Mouse (Mus musculus): ENCODE data around the gene Zbed3. TPM values are rescaled to one million over a fixed set of nuclear protein-coding genes. Genes with fewer than 3 reads are reported as not detected.
A peak's percentile ranks its signal among the peaks of the same experiment; 100 is the strongest.
"Not testable (repeated sequence)": the region's sequence is repeated elsewhere in the genome, so short reads cannot be mapped to it uniquely, and the experiment has no call there.

The Zbed3 gene
- polyA plus RNA-seq, 1 experiment from 2014 or later: 48.6 TPM

- Histone ChIP-seq H3K36me3 (peaks cover 34% of the 10 kb centered on the region), H3K27me3 (no peaks in the 10 kb centered on the region), H3K4me3 (no peak overlapping the region), H3K9me3 (replicated peaks) (no peaks in the 10 kb centered on the region), H3K4me1 (replicated peaks) (peaks cover 6% of the 10 kb centered on the region; the same call in 1 of the 2 replicates), H3K27ac (no peak overlapping the region), H3K4me2 (no peak overlapping the region), H3K9ac (no peak overlapping the region)
- ATAC-seq (replicated peaks; ENCODE audit: insufficient number of reproducible peaks, insufficient read depth, low FRiP score, low read depth): no peak
- 79% methylated on average over 40 of the region's 40 CpGs for WGBS
These were observed 12.8 kb downstream of the Zbed3 start for GRCm38 (mm10) chr13:95336122-95336677.

- 88% methylated on average over 8 of the region's 8 CpGs for WGBS
- Histone ChIP-seq H3K9me3 (replicated peaks) (no peaks in the 10 kb centered on the region), H3K4me1 (replicated peaks) (no peaks in the 10 kb centered on the region), H3K27me3 (no peaks in the 10 kb centered on the region), H3K9ac (no peak overlapping the region), H3K36me3 (peaks cover 14% of the 10 kb centered on the region), H3K4me2 (no peak overlapping the region), H3K27ac (no peak overlapping the region), H3K4me3 (no peak overlapping the region)
- no peak for ATAC-seq (replicated peaks; ENCODE audit: insufficient number of reproducible peaks, insufficient read depth, low FRiP score, low read depth)
These were observed 20.1 kb downstream of the Zbed3 start for GRCm38 (mm10) chr13:95343470-95343869.

- Histone ChIP-seq H3K4me2 (no peak overlapping the region), H3K9me3 (replicated peaks) (no peaks in the 10 kb centered on the region), H3K27ac (no peak overlapping the region), H3K9ac (no peak overlapping the region), H3K4me3 (no peak overlapping the region), H3K36me3 (peaks cover 8% of the 10 kb centered on the region), H3K27me3 (no peaks in the 10 kb centered on the region), H3K4me1 (replicated peaks) (no peaks in the 10 kb centered on the region)
- WGBS: 75% methylated on average over 6 of the region's 6 CpGs
- no peak for ATAC-seq (replicated peaks; ENCODE audit: insufficient number of reproducible peaks, insufficient read depth, low FRiP score, low read depth)
These were observed 22.5 kb downstream of the Zbed3 start for GRCm38 (mm10) chr13:95345869-95346268.

- peaks cover 21% of the 10 kb centered on the region for H3K36me3 ChIP-seq
- ATAC-seq (replicated peaks; ENCODE audit: insufficient number of reproducible peaks, insufficient read depth, low FRiP score, low read depth): no peak
- H3K4me2 ChIP-seq: no peak overlapping the region
- H3K9me3 ChIP-seq (replicated peaks): no peaks in the 10 kb centered on the region
- no peak overlapping the region for H3K4me3 ChIP-seq
- no peaks in the 10 kb centered on the region for H3K4me1 ChIP-seq (replicated peaks)
- WGBS: 30% methylated on average over 8 of the region's 8 CpGs
- no peak overlapping the region for H3K27ac ChIP-seq
- no peak overlapping the region for H3K9ac ChIP-seq
- H3K27me3 ChIP-seq: no peaks in the 10 kb centered on the region
These were observed 23.7 kb downstream of the Zbed3 start for GRCm38 (mm10) chr13:95347018-95347696.

- no peak for ATAC-seq (replicated peaks; ENCODE audit: insufficient number of reproducible peaks, insufficient read depth, low FRiP score, low read depth)
- no peak overlapping the region for H3K4me3 ChIP-seq
- H3K27me3 ChIP-seq: no peaks in the 10 kb centered on the region
These were observed 25.1 kb downstream of the Zbed3 start for GRCm38 (mm10) chr13:95348476-95348875.

GRCm38 (mm10) chr13:95358223-95358622 is 34.8 kb downstream of the Zbed3 start:
- H3K4me2 ChIP-seq: no peak overlapping the region
- no peaks in the 10 kb centered on the region for H3K4me1 ChIP-seq (replicated peaks)
- no peaks in the 10 kb centered on the region for H3K9me3 ChIP-seq (replicated peaks)
- peaks cover 86% of the 10 kb centered on the region for H3K36me3 ChIP-seq
- H3K27ac ChIP-seq: no peak overlapping the region
- no peaks in the 10 kb centered on the region for H3K27me3 ChIP-seq
- ATAC-seq (replicated peaks; ENCODE audit: insufficient number of reproducible peaks, insufficient read depth, low FRiP score, low read depth): no peak
- 77% methylated on average over 2 of the region's 2 CpGs for WGBS
- H3K9ac ChIP-seq: no peak overlapping the region
- H3K4me3 ChIP-seq: no peak overlapping the region

More at GRCm38 (mm10) chr13:95348476-95348875, 25.1 kb downstream of the Zbed3 start:
- Histone ChIP-seq H3K9me3 (replicated peaks) (no peaks in the 10 kb centered on the region), H3K27ac (no peak overlapping the region), H3K36me3 (peaks cover 32% of the 10 kb centered on the region), H3K9ac (no peak overlapping the region), H3K4me2 (no peak overlapping the region), H3K4me1 (replicated peaks) (no peaks in the 10 kb centered on the region)
- WGBS: 92% methylated on average over 3 of the region's 3 CpGs

- no peaks in the 10 kb centered on the region for H3K27me3 ChIP-seq
- H3K27ac ChIP-seq: no peak overlapping the region
- 66% methylated on average over 4 of the region's 4 CpGs for WGBS
- no peaks in the 10 kb centered on the region for H3K9me3 ChIP-seq (replicated peaks)
- ATAC-seq (replicated peaks; ENCODE audit: insufficient number of reproducible peaks, insufficient read depth, low FRiP score, low read depth): no peak
- no peak overlapping the region for H3K4me3 ChIP-seq
- H3K4me2 ChIP-seq: no peak overlapping the region
- H3K9ac ChIP-seq: no peak overlapping the region
- H3K36me3 ChIP-seq: peaks cover 61% of the 10 kb centered on the region
- peaks cover 6% of the 10 kb centered on the region; the same call in 1 of the 2 replicates for H3K4me1 ChIP-seq (replicated peaks)
These were observed 40.0 kb downstream of the Zbed3 start for GRCm38 (mm10) chr13:95363440-95363839.

- Histone ChIP-seq H3K4me3 (no peak overlapping the region), H3K9me3 (replicated peaks) (no peaks in the 10 kb centered on the region), H3K9ac (no peak overlapping the region), H3K36me3 (peaks cover 66% of the 10 kb centered on the region), H3K27ac (peak overlapping the region; percentile 57), H3K27me3 (no peaks in the 10 kb centered on the region), H3K4me2 (peak overlapping the region; percentile 34; the same call in 1 of the 2 replicates), H3K4me1 (replicated peaks) (peaks cover 6% of the 10 kb centered on the region; the same call in 1 of the 2 replicates)
- WGBS: 58% methylated on average over 8 of the region's 8 CpGs
- no peak for ATAC-seq (replicated peaks; ENCODE audit: insufficient number of reproducible peaks, insufficient read depth, low FRiP score, low read depth)
These were observed 42.9 kb downstream of the Zbed3 start for GRCm38 (mm10) chr13:95366356-95366755.

- H3K4me2 ChIP-seq: peak within 1 kb of the TSS; percentile 81
- peak within 1 kb of the TSS; percentile 93 for H3K9ac ChIP-seq
- no peaks in the 10 kb centered on the region for H3K9me3 ChIP-seq (replicated peaks)
- peak within 1 kb of the TSS; percentile 82 for H3K4me3 ChIP-seq
- under 1% methylated on average over 86 of the region's 86 CpGs for WGBS
- peak within 1 kb of the TSS; percentile 82 for H3K27ac ChIP-seq
- ATAC-seq (replicated peaks; ENCODE audit: insufficient number of reproducible peaks, insufficient read depth, low FRiP score, low read depth): peak; percentile 96
- peaks cover 12% of the 10 kb centered on the region for H3K36me3 ChIP-seq
- H3K4me1 ChIP-seq (replicated peaks): peaks cover 24% of the 10 kb centered on the region
- no peaks in the 10 kb centered on the region for H3K27me3 ChIP-seq
These were observed 51.5 kb downstream of the Zbed3 start, which contains the start of gene Aggf1 for GRCm38 (mm10) chr13:95374701-95375553. Gene Aggf1, minus strand, starts transcription at chr13:95375352.

GRCm38 (mm10) chr13:95375554-95375914 is 52.1 kb downstream of the Zbed3 start:
- H3K27ac ChIP-seq: peak overlapping the region; percentile 82
- no peaks in the 10 kb centered on the region for H3K9me3 ChIP-seq (replicated peaks)
- ATAC-seq (replicated peaks; ENCODE audit: insufficient number of reproducible peaks, insufficient read depth, low FRiP score, low read depth): 0 out of 2 replicates have a peak, but pooled peaks have one; percentile 6
- H3K36me3 ChIP-seq: peaks cover 6% of the 10 kb centered on the region
- H3K9ac ChIP-seq: peak overlapping the region; percentile 93
- H3K4me1 ChIP-seq (replicated peaks): peaks cover 24% of the 10 kb centered on the region
- peak overlapping the region; percentile 81 for H3K4me2 ChIP-seq
- 21% methylated on average over 6 of the region's 6 CpGs for WGBS
- H3K4me3 ChIP-seq: peak overlapping the region; percentile 82
- H3K27me3 ChIP-seq: no peaks in the 10 kb centered on the region

GRCm38 (mm10) chr13:95376689-95377289 is 53.4 kb downstream of the Zbed3 start:
- H3K9ac ChIP-seq; H3K36me3 ChIP-seq; H3K27ac ChIP-seq; H3K4me2 ChIP-seq; H3K9me3 ChIP-seq (replicated peaks); H3K27me3 ChIP-seq; H3K4me3 ChIP-seq; ATAC-seq (replicated peaks; ENCODE audit: insufficient number of reproducible peaks, insufficient read depth, low FRiP score, low read depth): not testable (repeated sequence)
- peaks cover 24% of the 10 kb centered on the region for H3K4me1 ChIP-seq (replicated peaks)
- 93% methylated on average over 11 of the region's 11 CpGs for WGBS
